Mouse (Mus musculus): ENCODE results near the gene Trmt1. TPM values are rescaled to one million over a fixed set of nuclear protein-coding genes. Genes with fewer than 3 reads are reported as not detected.

Trmt1 gene
- polyA plus RNA-seq, 1 experiment from 2014 or later: 73.8 TPM

- no peaks in the 10 kb centered on the region for H3K9me3 ChIP-seq (replicated peaks)
- H3K36me3 ChIP-seq: no peaks in the 10 kb centered on the region
- H3K27me3 ChIP-seq: peaks cover 95% of the 10 kb centered on the region
- 36% methylated on average over 13 of the region's 13 CpGs for WGBS
- peak overlapping the region; percentile 88 for H3K27ac ChIP-seq
- no peak overlapping the region for H3K4me2 ChIP-seq
- H3K9ac ChIP-seq: no peak overlapping the region
- ATAC-seq (replicated peaks; ENCODE audit: low FRiP score): no peak
- peaks cover 84% of the 10 kb centered on the region for H3K4me1 ChIP-seq
- no peak overlapping the region for H3K4me3 ChIP-seq (replicated peaks)
These were observed 55.1 kb downstream of the Trmt1 start for GRCm38 (mm10) chr8:84740895-84741843.

- peak; percentile 30 for ATAC-seq (replicated peaks; ENCODE audit: low FRiP score)
- 13% methylated on average over 32 of the region's 32 CpGs for WGBS
- peaks cover 95% of the 10 kb centered on the region for H3K27me3 ChIP-seq
- H3K4me3 ChIP-seq (replicated peaks): no peak overlapping the region
- peak overlapping the region; percentile 88 for H3K27ac ChIP-seq
- no peaks in the 10 kb centered on the region for H3K9me3 ChIP-seq (replicated peaks)
- H3K9ac ChIP-seq: 0 out of 2 replicates have a peak overlapping the region, but pooled peaks have one; percentile 14
- no peaks in the 10 kb centered on the region for H3K36me3 ChIP-seq
- H3K4me1 ChIP-seq: peaks cover 85% of the 10 kb centered on the region
- peak overlapping the region; percentile 29 for H3K4me2 ChIP-seq
These were observed 56.3 kb downstream of the Trmt1 start for GRCm38 (mm10) chr8:84742171-84743053.

- WGBS: 19% methylated on average over 10 of the region's 10 CpGs
- peaks cover 79% of the 10 kb centered on the region for H3K4me1 ChIP-seq
- no peaks in the 10 kb centered on the region for H3K36me3 ChIP-seq
- no peak for ATAC-seq (replicated peaks; ENCODE audit: low FRiP score)
- H3K9me3 ChIP-seq (replicated peaks): no peaks in the 10 kb centered on the region
- peak overlapping the region; percentile 88 for H3K27ac ChIP-seq
- no peak overlapping the region for H3K4me3 ChIP-seq (replicated peaks)
- H3K27me3 ChIP-seq: peaks cover 94% of the 10 kb centered on the region
- H3K4me2 ChIP-seq: peak overlapping the region; percentile 29
- H3K9ac ChIP-seq: no peak overlapping the region
These were observed 56.9 kb downstream of the Trmt1 start for GRCm38 (mm10) chr8:84743054-84743415.

GRCm38 (mm10) chr8:84743517-84744420 is 57.7 kb downstream of the Trmt1 start:
- WGBS: 13% methylated on average over 15 of the region's 17 CpGs
- Histone ChIP-seq H3K4me1 (peaks cover 71% of the 10 kb centered on the region), H3K27me3 (peaks cover 94% of the 10 kb centered on the region), H3K4me3 (replicated peaks) (no peak overlapping the region), H3K9me3 (replicated peaks) (no peaks in the 10 kb centered on the region), H3K9ac (no peak overlapping the region), H3K36me3 (no peaks in the 10 kb centered on the region), H3K4me2 (peak overlapping the region; percentile 28), H3K27ac (peak overlapping the region; percentile 88)
- ATAC-seq (replicated peaks; ENCODE audit: low FRiP score): peak; percentile 63

- H3K27me3 ChIP-seq: peaks cover 94% of the 10 kb centered on the region
- ATAC-seq (replicated peaks; ENCODE audit: low FRiP score): 0 out of 2 replicates have a peak, but pooled peaks have one; percentile 19
- H3K4me1 ChIP-seq: peaks cover 64% of the 10 kb centered on the region
- H3K9me3 ChIP-seq (replicated peaks): no peaks in the 10 kb centered on the region
- 4% methylated on average over 17 of the region's 17 CpGs for WGBS
- peak overlapping the region; percentile 19; the same call in 1 of the 2 replicates for H3K4me2 ChIP-seq
- H3K4me3 ChIP-seq (replicated peaks): no peak overlapping the region
- H3K36me3 ChIP-seq: no peaks in the 10 kb centered on the region
- H3K27ac ChIP-seq: peak overlapping the region; percentile 88
- H3K9ac ChIP-seq: no peak overlapping the region
These were observed 59.2 kb downstream of the Trmt1 start for GRCm38 (mm10) chr8:84745032-84745925.

Other genes starting within 250 kb of the Trmt1 start
- 73.4 and 80.3 TPM in 2 replicates for gene Ier2, start 23.5 kb upstream of the Trmt1 start, polyA plus RNA-seq (2015; fragmentation: Nextera tagmentation; extraction: Ambion mirVana)
- 23.9 and 25.6 TPM in 2 replicates for gene Nacc1, start 1.6 kb downstream of the Trmt1 start, polyA plus RNA-seq (2015; fragmentation: Nextera tagmentation; extraction: Ambion mirVana)
- gene Lyl1, start 15.2 kb downstream of the Trmt1 start, polyA plus RNA-seq (2015; fragmentation: Nextera tagmentation; extraction: Ambion mirVana): 7.6 and 7.8 TPM in 2 replicates
- 1.9 and 2.3 TPM in 2 replicates for gene G430095P16Rik, start 36.7 kb downstream of the Trmt1 start, polyA plus RNA-seq (2015; fragmentation: Nextera tagmentation; extraction: Ambion mirVana)
- 14.2 and 15.5 TPM in 2 replicates for gene Nfix, start 114.0 kb downstream of the Trmt1 start, polyA plus RNA-seq (2015; fragmentation: Nextera tagmentation; extraction: Ambion mirVana)
- 6.3 and 7.0 TPM in 2 replicates for gene Dand5, start 136.5 kb downstream of the Trmt1 start, polyA plus RNA-seq (2015; fragmentation: Nextera tagmentation; extraction: Ambion mirVana)
- 52.6 and 53.0 TPM in 2 replicates for gene Gadd45gip1, start 145.2 kb downstream of the Trmt1 start, polyA plus RNA-seq (2015; fragmentation: Nextera tagmentation; extraction: Ambion mirVana)
- gene Rad23a, start 154.4 kb downstream of the Trmt1 start, polyA plus RNA-seq (2015; fragmentation: Nextera tagmentation; extraction: Ambion mirVana): 112 and 122 TPM in 2 replicates
- 1,039 and 1,041 TPM in 2 replicates for gene Calr, start 160.6 kb downstream of the Trmt1 start, polyA plus RNA-seq (2015; fragmentation: Nextera tagmentation; extraction: Ambion mirVana)
- 102 and 103 TPM in 2 replicates for gene Farsa, start 170.7 kb downstream of the Trmt1 start, polyA plus RNA-seq (2015; fragmentation: Nextera tagmentation; extraction: Ambion mirVana)
- gene Syce2, start 185.8 kb downstream of the Trmt1 start, polyA plus RNA-seq (2015; fragmentation: Nextera tagmentation; extraction: Ambion mirVana): 66.5 and 70.3 TPM in 2 replicates
- gene Gcdh, start 207.6 kb downstream of the Trmt1 start, polyA plus RNA-seq (2015; fragmentation: Nextera tagmentation; extraction: Ambion mirVana): 49.8 and 51.2 TPM in 2 replicates
- gene Klf1, start 215.6 kb downstream of the Trmt1 start, polyA plus RNA-seq (2015; fragmentation: Nextera tagmentation; extraction: Ambion mirVana): 3.4 and 7.2 TPM in 2 replicates
- gene Dnase2a, start 222.3 kb downstream of the Trmt1 start, polyA plus RNA-seq (2015; fragmentation: Nextera tagmentation; extraction: Ambion mirVana): 8.3 and 8.6 TPM in 2 replicates